Mouse (Mus musculus) cerebellum, adult 9-11 months (tissue): ENCODE measurements at regions not wholly inside any gene's neighbourhood (a gene's known extent, or its start where the extent isn't known, plus 50 kb on each side); places are given as distances from the start of the nearest gene placed in this dataset.

Experiments used
- DNase-seq: peaks from one replicate; pipeline ENCODE4 v3.0.0; 2022

GRCm38 (mm10) chr8:44094818-44095217 is 385.0 kb upstream of the Adam34 start:
- no peak for DNase-seq

GRCm38 (mm10) chr8:44093491-44093890 is 383.6 kb upstream of the Adam34 start:
- DNase-seq = no peak

- DNase-seq = no peak
Measured at GRCm38 (mm10) chr8:44082057-44082456, 372.2 kb upstream of the Adam34 start.

- no peak for DNase-seq
Measured at GRCm38 (mm10) chr8:44058846-44059245, 349.0 kb upstream of the Adam34 start.

- DNase-seq = peak; percentile 84
Measured at GRCm38 (mm10) chr8:44042572-44043355, 332.9 kb upstream of the Adam34 start.

- DNase-seq = no peak
Measured at GRCm38 (mm10) chr8:44034211-44034610, 324.4 kb upstream of the Adam34 start.

GRCm38 (mm10) chr8:44031376-44031775 is 321.5 kb upstream of the Adam34 start:
- DNase-seq = no peak

- DNase-seq = no peak
Measured at GRCm38 (mm10) chr8:44030972-44031371, 321.1 kb upstream of the Adam34 start.

GRCm38 (mm10) chr8:44027738-44028137 is 317.9 kb upstream of the Adam34 start:
- no peak for DNase-seq

GRCm38 (mm10) chr8:44025926-44026325 is 316.1 kb upstream of the Adam34 start:
- no peak for DNase-seq

GRCm38 (mm10) chr8:44024028-44024427 is 314.2 kb upstream of the Adam34 start:
- no peak for DNase-seq
